Mouse (Mus musculus) myocyte (in vitro differentiated cells): ENCODE results near the gene Cgnl1.

ENCODE experiments used
- CEBPB ChIP-seq: IDR thresholded peaks from 2 replicates; pipeline ENCODE4 v1.6.1; 2011; ENCODE audit warnings: mild to moderate bottlenecking, moderate library complexity; ENCODE audit not compliant: poor library complexity, insufficient read depth, severe bottlenecking
- E2F4 ChIP-seq: IDR thresholded peaks from one replicate; pipeline ENCODE4 v1.6.1; 2011; ENCODE audit warnings: mild to moderate bottlenecking, control low read depth, moderate library complexity; ENCODE audit not compliant: insufficient read depth
- MAX ChIP-seq: IDR thresholded peaks from one replicate; pipeline ENCODE4 v1.6.1; 2011; ENCODE audit warnings: low read depth, mild to moderate bottlenecking, control low read depth
- MYOD1 ChIP-seq, 3 experiments: IDR thresholded peaks; one replicate each; pipeline ENCODE4 v1.6.1; 2011; ENCODE audit warnings: control low read depth in 2 of 3, low read depth in 2 of 3, mild to moderate bottlenecking in 2 of 3, moderate library complexity in 1 of 3; ENCODE audit not compliant: insufficient read length in 2 of 3, control insufficient read depth in 1 of 3
- MYOG ChIP-seq, 3 experiments: IDR thresholded peaks; one replicate each; pipeline ENCODE4 v1.6.1; 2011; ENCODE audit warnings: control low read depth in 2 of 3, low read depth in 2 of 3, mild to moderate bottlenecking in 2 of 3; ENCODE audit not compliant: insufficient read length in 2 of 3, control insufficient read depth in 1 of 3, insufficient read depth in 1 of 3
- POLR2A ChIP-seq: IDR thresholded peaks from one replicate; pipeline ENCODE4 v1.6.1; 2011; ENCODE audit warnings: low read depth, mild to moderate bottlenecking, control low read depth, moderate library complexity; ENCODE audit not compliant: insufficient read length
- POLR2AphosphoS2 ChIP-seq: IDR thresholded peaks from one replicate; pipeline ENCODE4 v1.6.1; 2011; ENCODE audit warnings: low read depth, control low read depth; ENCODE audit not compliant: insufficient read length
- REST ChIP-seq: IDR thresholded peaks from one replicate; pipeline ENCODE4 v1.6.1; 2011; ENCODE audit warnings: mild to moderate bottlenecking, control low read depth, moderate library complexity; ENCODE audit not compliant: insufficient read depth, insufficient read length
- TCF12 ChIP-seq: IDR thresholded peaks from one replicate; pipeline ENCODE4 v1.6.1; 2011; ENCODE audit warnings: mild to moderate bottlenecking, control low read depth; ENCODE audit not compliant: poor library complexity, insufficient read depth, severe bottlenecking
- TCF3 ChIP-seq: IDR thresholded peaks from one replicate; pipeline ENCODE4 v1.6.1; 2011; ENCODE audit warnings: low read depth, control low read depth; ENCODE audit not compliant: insufficient read length
- USF1 ChIP-seq: IDR thresholded peaks from one replicate; pipeline ENCODE4 v1.6.1; 2011; ENCODE audit warnings: low read depth, mild to moderate bottlenecking, control low read depth, moderate library complexity

GRCm38 (mm10) chr9:71604914-71605635 lies 166.3 kb downstream of the Cgnl1 start:
- TF ChIP-seq TCF12 (no peak), MYOD1 (IDR thresholded peaks at IDR 0.05; ENCODE audit: control insufficient read depth in 1 of 3, insufficient read length in 2 of 3, low read depth in 2 of 3) (no peak), USF1 (no peak), POLR2A (no peak), MYOG (IDR thresholded peaks at IDR 0.05; ENCODE audit: control insufficient read depth in 1 of 3, insufficient read depth in 1 of 3, insufficient read length in 2 of 3, low read depth in 2 of 3) (no peak), MAX (no peak), E2F4 (no peak), CEBPB (no peak), POLR2AphosphoS2 (no peak), REST (no peak), TCF3 (no peak)
